Mouse (Mus musculus): ENCODE results near the gene Acap2.

- TF ChIP-seq POLR2A (IDR thresholded peaks at IDR 0.05; ENCODE audit: extremely low read depth, insufficient read depth, low read length) (no peak), CTCF (IDR thresholded peaks at IDR 0.05; ENCODE audit: extremely low read depth, insufficient read depth, low read length) (no peak)
These were observed 59.1 kb downstream of the Acap2 start for GRCm38 (mm10) chr16:31141916-31142315.
